Mouse (Mus musculus): ENCODE measurements around the gene Dclk3. TPM values are rescaled to one million over a fixed set of nuclear protein-coding genes. Genes with fewer than 3 reads are reported as not detected.
A peak's percentile ranks its signal among the peaks of the same experiment; 100 is the strongest.

Gene Dclk3
- polyA plus RNA-seq (2012; rRNA removed), result 3.0 and 4.2 TPM in 2 replicates

- peak; percentile 43 for DNase-seq (ENCODE audit: low read depth)
- TF ChIP-seq POLR2A (IDR thresholded peaks at IDR 0.05; ENCODE audit: borderline replicate concordance, extremely low read depth, insufficient read depth, insufficient read length, poor library complexity, severe bottlenecking), result no peak
- no peak for TF ChIP-seq CTCF (IDR thresholded peaks at IDR 0.05; ENCODE audit: borderline replicate concordance, extremely low read depth, insufficient read depth, insufficient read length)
These were observed at the start of gene Dclk3 for GRCm38 (mm10) chr9:111438904-111439835. Gene Dclk3, plus strand, starts transcription at chr9:111439081.

- TF ChIP-seq POLR2A (IDR thresholded peaks at IDR 0.05; ENCODE audit: borderline replicate concordance, extremely low read depth, insufficient read depth, insufficient read length, poor library complexity, severe bottlenecking) (no peak), CTCF (IDR thresholded peaks at IDR 0.05; ENCODE audit: borderline replicate concordance, extremely low read depth, insufficient read depth, insufficient read length) (no peak)
- peak; percentile 40 for DNase-seq (ENCODE audit: low read depth)
These were observed 48.9 kb upstream of the Dclk3 start for GRCm38 (mm10) chr9:111390016-111390415.

- no peak for DNase-seq (ENCODE audit: low read depth)
- TF ChIP-seq CTCF (IDR thresholded peaks at IDR 0.05; ENCODE audit: borderline replicate concordance, extremely low read depth, insufficient read depth, insufficient read length) (no peak), POLR2A (IDR thresholded peaks at IDR 0.05; ENCODE audit: borderline replicate concordance, extremely low read depth, insufficient read depth, insufficient read length, poor library complexity, severe bottlenecking) (no peak)
These were observed 47.8 kb upstream of the Dclk3 start for GRCm38 (mm10) chr9:111391036-111391435.

- DNase-seq (ENCODE audit: low read depth), result no peak
- TF ChIP-seq POLR2A (IDR thresholded peaks at IDR 0.05; ENCODE audit: borderline replicate concordance, extremely low read depth, insufficient read depth, insufficient read length, poor library complexity, severe bottlenecking) (no peak), CTCF (IDR thresholded peaks at IDR 0.05; ENCODE audit: borderline replicate concordance, extremely low read depth, insufficient read depth, insufficient read length) (no peak)
These were observed 46.9 kb upstream of the Dclk3 start for GRCm38 (mm10) chr9:111391926-111392442.

GRCm38 (mm10) chr9:111395265-111395664 is 43.6 kb upstream of the Dclk3 start:
- TF ChIP-seq POLR2A (IDR thresholded peaks at IDR 0.05; ENCODE audit: borderline replicate concordance, extremely low read depth, insufficient read depth, insufficient read length, poor library complexity, severe bottlenecking), result no peak
- TF ChIP-seq CTCF (IDR thresholded peaks at IDR 0.05; ENCODE audit: borderline replicate concordance, extremely low read depth, insufficient read depth, insufficient read length), result no peak
- no peak for DNase-seq (ENCODE audit: low read depth)

GRCm38 (mm10) chr9:111398059-111398458 is 40.8 kb upstream of the Dclk3 start:
- no peak for DNase-seq (ENCODE audit: low read depth)
- no peak for TF ChIP-seq CTCF (IDR thresholded peaks at IDR 0.05; ENCODE audit: borderline replicate concordance, extremely low read depth, insufficient read depth, insufficient read length)
- TF ChIP-seq POLR2A (IDR thresholded peaks at IDR 0.05; ENCODE audit: borderline replicate concordance, extremely low read depth, insufficient read depth, insufficient read length, poor library complexity, severe bottlenecking), result no peak

- no peak for DNase-seq (ENCODE audit: low read depth)
These were observed 38.8 kb upstream of the Dclk3 start for GRCm38 (mm10) chr9:111400089-111400488.

GRCm38 (mm10) chr9:111403159-111403558 is 35.7 kb upstream of the Dclk3 start:
- no peak for DNase-seq (ENCODE audit: low read depth)
- TF ChIP-seq POLR2A (IDR thresholded peaks at IDR 0.05; ENCODE audit: borderline replicate concordance, extremely low read depth, insufficient read depth, insufficient read length, poor library complexity, severe bottlenecking) (no peak), CTCF (IDR thresholded peaks at IDR 0.05; ENCODE audit: borderline replicate concordance, extremely low read depth, insufficient read depth, insufficient read length) (no peak)

More at GRCm38 (mm10) chr9:111400089-111400488, 38.8 kb upstream of the Dclk3 start:
- TF ChIP-seq POLR2A (IDR thresholded peaks at IDR 0.05; ENCODE audit: borderline replicate concordance, extremely low read depth, insufficient read depth, insufficient read length, poor library complexity, severe bottlenecking) (no peak), CTCF (IDR thresholded peaks at IDR 0.05; ENCODE audit: borderline replicate concordance, extremely low read depth, insufficient read depth, insufficient read length) (no peak)

GRCm38 (mm10) chr9:111404346-111405079 is 34.4 kb upstream of the Dclk3 start:
- DNase-seq (ENCODE audit: low read depth), result no peak
- TF ChIP-seq CTCF (IDR thresholded peaks at IDR 0.05; ENCODE audit: borderline replicate concordance, extremely low read depth, insufficient read depth, insufficient read length), result no peak
- no peak for TF ChIP-seq POLR2A (IDR thresholded peaks at IDR 0.05; ENCODE audit: borderline replicate concordance, extremely low read depth, insufficient read depth, insufficient read length, poor library complexity, severe bottlenecking)

- DNase-seq (ENCODE audit: low read depth), result no peak
- TF ChIP-seq POLR2A (IDR thresholded peaks at IDR 0.05; ENCODE audit: borderline replicate concordance, extremely low read depth, insufficient read depth, insufficient read length, poor library complexity, severe bottlenecking) (no peak), CTCF (IDR thresholded peaks at IDR 0.05; ENCODE audit: borderline replicate concordance, extremely low read depth, insufficient read depth, insufficient read length) (no peak)
These were observed 33.8 kb upstream of the Dclk3 start for GRCm38 (mm10) chr9:111405080-111405428.

GRCm38 (mm10) chr9:111408012-111408411 is 30.9 kb upstream of the Dclk3 start:
- peak; percentile 80 for DNase-seq (ENCODE audit: low read depth)
- TF ChIP-seq POLR2A (IDR thresholded peaks at IDR 0.05; ENCODE audit: borderline replicate concordance, extremely low read depth, insufficient read depth, insufficient read length, poor library complexity, severe bottlenecking) (no peak), CTCF (IDR thresholded peaks at IDR 0.05; ENCODE audit: borderline replicate concordance, extremely low read depth, insufficient read depth, insufficient read length) (no peak)

Data from brain, embryonic 14.5 days (tissue).